Mouse (Mus musculus) lung, adult 2 months (tissue): ENCODE measurements around the gene Adam30.

Experiments
- CTCF ChIP-seq: fragments of 200-500 bp; IDR thresholded peaks from 2 replicates; pipeline ENCODE4 v1.5.1; 2011; ENCODE audit warnings: mild to moderate bottlenecking, low read length, control low read depth; ENCODE audit not compliant: insufficient read depth
- POLR2A ChIP-seq: fragments of 200-500 bp; IDR thresholded peaks from 2 replicates; pipeline ENCODE4 v1.6.1; 2011; ENCODE audit warnings: low read depth, mild to moderate bottlenecking, control low read depth, low read length, borderline replicate concordance; ENCODE audit errors: extremely low read depth

DNA sequence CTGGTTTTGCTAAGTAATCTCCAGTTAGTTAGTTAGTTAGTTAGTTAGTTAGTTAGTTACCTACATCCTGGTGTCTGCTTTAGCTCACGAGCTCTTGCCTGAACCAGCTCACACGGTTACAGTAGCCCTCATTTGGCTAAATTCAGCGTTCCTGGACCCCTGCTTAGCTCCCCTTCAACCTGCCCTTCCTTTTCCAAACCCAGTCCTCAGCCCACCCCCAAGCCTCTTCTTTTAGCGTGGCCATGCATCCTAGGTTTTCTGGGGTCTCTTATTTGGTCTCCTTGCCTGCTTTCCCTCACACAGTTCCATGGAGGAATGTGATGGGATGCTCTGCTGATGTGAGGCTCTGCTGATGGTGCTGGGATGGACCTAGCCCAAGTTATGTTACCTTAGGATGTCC, 1.8 kb upstream of the Adam30 start:
- TF ChIP-seq POLR2A = no peak
- TF ChIP-seq CTCF = no peak
